Mouse (Mus musculus): Measurements from ENCODE around the gene Ipo13. TPM values are rescaled to one million over a fixed set of nuclear protein-coding genes. Genes with fewer than 3 reads are reported as not detected.

Gene Ipo13
- polyA plus RNA-seq, 1 experiment from 2014 or later, result 62.0 TPM

DNA sequence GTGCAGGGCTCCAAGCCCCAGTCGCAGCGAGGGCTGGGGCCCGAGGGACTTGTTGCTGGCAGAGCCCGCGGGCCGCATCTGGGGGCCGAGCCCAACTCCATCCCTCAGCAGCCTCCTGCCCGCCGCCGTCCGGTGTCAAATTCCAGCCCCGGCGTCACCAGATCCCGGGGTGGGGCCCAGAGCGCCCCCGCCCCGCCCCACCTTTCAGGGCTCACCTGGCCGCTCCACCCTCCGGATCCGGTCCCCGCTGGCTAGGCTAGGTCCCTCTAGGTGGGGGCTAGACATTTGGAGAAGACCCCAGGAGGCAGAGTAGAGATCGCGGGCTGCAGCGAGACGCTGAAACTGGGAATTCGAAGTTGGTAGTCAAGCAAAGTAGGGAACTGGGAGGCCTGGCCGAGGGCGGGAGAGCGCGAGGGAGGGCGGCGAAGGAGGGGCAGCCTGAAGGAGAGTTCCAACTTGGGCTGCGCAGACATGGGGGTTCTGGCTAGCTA, 14.6 kb upstream of the Ipo13 start, which contains the start of gene Artn:
Artn (minus strand) TSS at position 373 of the 491 bp plus-strand sequence.
- Histone ChIP-seq H3K4me3 (ENCODE audit: low read depth, low read length) (peak within 1 kb of the TSS; percentile 31), H3K27me3 (ENCODE audit: control insufficient read depth, insufficient read depth, low read length) (peaks cover 48% of the 10 kb centered on the region), H3K9ac (ENCODE audit: low read length) (peak within 1 kb of the TSS; percentile 36), H3K36me3 (ENCODE audit: control insufficient read depth, insufficient read depth, low read length) (no peaks in the 10 kb centered on the region), H3K9me3 (ENCODE audit: control insufficient read depth, low read length) (no peaks in the 10 kb centered on the region), H3K27ac (ENCODE audit: low read depth, low read length) (no peak within 1 kb of the TSS), H3K4me2 (ENCODE audit: low read depth, low read length, severe bottlenecking) (peak within 1 kb of the TSS; percentile 71), H3K4me1 (replicated peaks; ENCODE audit: control insufficient read depth, insufficient read depth, low read length) (peaks cover 9% of the 10 kb centered on the region; the same call in 1 of the 2 replicates)
- DNase-seq (ENCODE audit: low spot score) (peak; percentile 72), ATAC-seq (replicated peaks; ENCODE audit: low FRiP score) (peak; percentile 29; the same call in 1 of the 2 replicates)
- WGBS, result 0% methylated on average over 33 of the region's 33 CpGs

- DNase-seq (ENCODE audit: low spot score) (peak; percentile 71), ATAC-seq (replicated peaks; ENCODE audit: low FRiP score) (peak; percentile 42; the same call in 1 of the 2 replicates)
- peak overlapping the region; percentile 36; the same call in 1 of the 2 replicates for H3K9ac ChIP-seq (ENCODE audit: low read length)
- H3K4me2 ChIP-seq (ENCODE audit: low read depth, low read length, severe bottlenecking), result peak overlapping the region; percentile 71
- no peaks in the 10 kb centered on the region for H3K9me3 ChIP-seq (ENCODE audit: control insufficient read depth, low read length)
- no peaks in the 10 kb centered on the region for H3K36me3 ChIP-seq (ENCODE audit: control insufficient read depth, insufficient read depth, low read length)
- no peak overlapping the region for H3K27ac ChIP-seq (ENCODE audit: low read depth, low read length)
- H3K4me3 ChIP-seq (ENCODE audit: low read depth, low read length), result peak overlapping the region; percentile 31
- under 1% methylated on average over 13 of the region's 13 CpGs for WGBS
- H3K27me3 ChIP-seq (ENCODE audit: control insufficient read depth, insufficient read depth, low read length), result peaks cover 48% of the 10 kb centered on the region
- peaks cover 9% of the 10 kb centered on the region; the same call in 1 of the 2 replicates for H3K4me1 ChIP-seq (replicated peaks; ENCODE audit: control insufficient read depth, insufficient read depth, low read length)
These were observed 14.0 kb upstream of the Ipo13 start for GRCm38 (mm10) chr4:117928699-117929241.

DNA sequence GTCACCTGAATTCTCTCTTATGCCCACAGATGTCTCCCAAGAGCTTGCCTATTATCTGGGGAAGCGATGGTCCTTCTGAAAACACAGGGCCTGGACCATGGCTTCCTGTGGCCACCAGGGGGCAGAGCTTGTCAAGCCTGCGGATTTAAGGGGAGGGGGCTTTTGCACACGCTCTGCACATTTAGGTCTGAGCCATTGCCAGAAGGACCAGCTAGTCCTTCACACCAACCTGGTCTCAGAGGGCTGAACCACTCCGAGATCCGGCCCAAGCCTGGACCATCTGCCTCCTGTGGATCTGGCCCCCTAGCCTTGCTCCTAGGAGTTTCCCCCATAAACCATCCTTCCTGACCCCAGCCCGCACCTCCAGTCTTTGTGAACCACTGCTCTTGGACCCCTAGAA, 13.4 kb upstream of the Ipo13 start:
- Histone ChIP-seq H3K9ac (ENCODE audit: low read length) (no peak overlapping the region), H3K4me2 (ENCODE audit: low read depth, low read length, severe bottlenecking) (no peak overlapping the region), H3K27ac (ENCODE audit: low read depth, low read length) (no peak overlapping the region), H3K4me1 (replicated peaks; ENCODE audit: control insufficient read depth, insufficient read depth, low read length) (peaks cover 9% of the 10 kb centered on the region; the same call in 1 of the 2 replicates), H3K9me3 (ENCODE audit: control insufficient read depth, low read length) (no peaks in the 10 kb centered on the region), H3K4me3 (ENCODE audit: low read depth, low read length) (no peak overlapping the region), H3K36me3 (ENCODE audit: control insufficient read depth, insufficient read depth, low read length) (no peaks in the 10 kb centered on the region), H3K27me3 (ENCODE audit: control insufficient read depth, insufficient read depth, low read length) (peaks cover 48% of the 10 kb centered on the region)
- WGBS, result 10% methylated on average over 6 of the region's 6 CpGs
- DNase-seq (ENCODE audit: low spot score) (peak; percentile 85), ATAC-seq (replicated peaks; ENCODE audit: low FRiP score) (peak; percentile 35; the same call in 1 of the 2 replicates)

- Histone ChIP-seq H3K9ac (ENCODE audit: low read length) (peak overlapping the region; percentile 51), H3K4me2 (ENCODE audit: low read depth, low read length, severe bottlenecking) (peak overlapping the region; percentile 65), H3K27me3 (ENCODE audit: control insufficient read depth, insufficient read depth, low read length) (peaks cover 48% of the 10 kb centered on the region), H3K27ac (ENCODE audit: low read depth, low read length) (no peak overlapping the region), H3K4me3 (ENCODE audit: low read depth, low read length) (peak overlapping the region; percentile 41), H3K4me1 (replicated peaks; ENCODE audit: control insufficient read depth, insufficient read depth, low read length) (peaks cover 9% of the 10 kb centered on the region; the same call in 1 of the 2 replicates), H3K9me3 (ENCODE audit: control insufficient read depth, low read length) (no peaks in the 10 kb centered on the region), H3K36me3 (ENCODE audit: control insufficient read depth, insufficient read depth, low read length) (no peaks in the 10 kb centered on the region)
- ATAC-seq (replicated peaks; ENCODE audit: low FRiP score) (peak; percentile 69), DNase-seq (ENCODE audit: low spot score) (peak; percentile 73)
- 1% methylated on average over 61 of the region's 71 CpGs for WGBS
These were observed 12.0 kb upstream of the Ipo13 start for GRCm38 (mm10) chr4:117926545-117927482.

- H3K27ac ChIP-seq (ENCODE audit: low read depth, low read length), result no peak overlapping the region
- 71% methylated on average over 6 of the region's 6 CpGs for WGBS
- H3K9ac ChIP-seq (ENCODE audit: low read length), result no peak overlapping the region
- no peaks in the 10 kb centered on the region for H3K9me3 ChIP-seq (ENCODE audit: control insufficient read depth, low read length)
- H3K4me3 ChIP-seq (ENCODE audit: low read depth, low read length), result no peak overlapping the region
- no peaks in the 10 kb centered on the region for H3K36me3 ChIP-seq (ENCODE audit: control insufficient read depth, insufficient read depth, low read length)
- H3K4me1 ChIP-seq (replicated peaks; ENCODE audit: control insufficient read depth, insufficient read depth, low read length), result peaks cover 9% of the 10 kb centered on the region; the same call in 1 of the 2 replicates
- no peak for ATAC-seq (replicated peaks; ENCODE audit: low FRiP score)
- DNase-seq (ENCODE audit: low spot score), result no peak
- peaks cover 42% of the 10 kb centered on the region for H3K27me3 ChIP-seq (ENCODE audit: control insufficient read depth, insufficient read depth, low read length)
- H3K4me2 ChIP-seq (ENCODE audit: low read depth, low read length, severe bottlenecking), result no peak overlapping the region
These were observed 10.1 kb upstream of the Ipo13 start for GRCm38 (mm10) chr4:117924916-117925315.

DNA sequence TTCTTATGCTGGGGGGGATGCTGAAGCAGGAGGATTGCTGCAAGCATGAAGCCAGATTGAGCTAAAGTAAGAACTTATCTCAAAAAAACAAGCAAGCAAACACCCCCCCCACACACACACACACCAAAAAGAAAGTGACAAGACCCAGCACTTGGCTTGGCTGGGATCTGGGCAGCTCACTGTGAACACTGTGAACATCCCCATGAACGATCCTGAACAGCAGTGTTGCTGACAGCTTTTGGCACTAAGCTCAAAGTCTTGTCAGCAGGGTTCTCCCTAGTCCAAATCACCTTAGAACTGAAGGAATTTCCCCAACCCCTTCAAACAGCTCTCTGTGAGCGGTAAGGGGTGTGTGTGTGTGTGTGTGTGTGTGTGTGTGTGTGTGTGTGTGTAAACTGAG, 8.7 kb upstream of the Ipo13 start:
- Histone ChIP-seq H3K9me3 (ENCODE audit: control insufficient read depth, low read length) (no peaks in the 10 kb centered on the region), H3K27ac (ENCODE audit: low read depth, low read length) (no peak overlapping the region), H3K4me2 (ENCODE audit: low read depth, low read length, severe bottlenecking) (no peak overlapping the region), H3K9ac (ENCODE audit: low read length) (no peak overlapping the region), H3K36me3 (ENCODE audit: control insufficient read depth, insufficient read depth, low read length) (no peaks in the 10 kb centered on the region), H3K4me3 (ENCODE audit: low read depth, low read length) (no peak overlapping the region), H3K27me3 (ENCODE audit: control insufficient read depth, insufficient read depth, low read length) (peaks cover 31% of the 10 kb centered on the region), H3K4me1 (replicated peaks; ENCODE audit: control insufficient read depth, insufficient read depth, low read length) (peaks cover 9% of the 10 kb centered on the region; the same call in 1 of the 2 replicates)
- no peak for ATAC-seq (replicated peaks; ENCODE audit: low FRiP score)
- no peak for DNase-seq (ENCODE audit: low spot score)
- WGBS, result 61% methylated on average over 2 of the region's 2 CpGs

DNA sequence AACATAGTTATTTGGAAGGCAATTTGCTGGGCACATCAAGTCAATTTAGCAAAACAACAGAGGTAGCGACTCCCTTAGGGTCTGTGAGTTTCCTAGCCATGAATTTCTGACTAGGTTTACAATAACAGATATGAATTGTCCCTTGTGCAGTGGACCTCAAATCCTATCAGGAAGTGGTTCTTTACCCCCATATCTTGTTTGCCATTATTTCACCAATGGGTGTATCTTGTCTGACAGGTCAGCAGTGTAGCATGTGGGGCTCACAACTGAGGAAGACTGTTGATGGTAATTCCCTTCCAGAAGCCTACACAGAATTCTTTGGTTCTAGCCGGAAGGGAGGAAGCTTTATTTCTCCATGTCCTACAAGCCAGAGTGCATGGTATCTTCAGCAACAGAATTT, 6.6 kb upstream of the Ipo13 start:
- no peak overlapping the region for H3K27ac ChIP-seq (ENCODE audit: low read depth, low read length)
- no peak for DNase-seq (ENCODE audit: low spot score)
- no peak overlapping the region for H3K4me3 ChIP-seq (ENCODE audit: low read depth, low read length)
- no peaks in the 10 kb centered on the region for H3K36me3 ChIP-seq (ENCODE audit: control insufficient read depth, insufficient read depth, low read length)
- H3K4me1 ChIP-seq (replicated peaks; ENCODE audit: control insufficient read depth, insufficient read depth, low read length), result peaks cover 2% of the 10 kb centered on the region; the same call in 1 of the 2 replicates
- no peak overlapping the region for H3K4me2 ChIP-seq (ENCODE audit: low read depth, low read length, severe bottlenecking)
- no peak overlapping the region for H3K9ac ChIP-seq (ENCODE audit: low read length)
- no peak for ATAC-seq (replicated peaks; ENCODE audit: low FRiP score)
- H3K9me3 ChIP-seq (ENCODE audit: control insufficient read depth, low read length), result no peaks in the 10 kb centered on the region
- 83% methylated on average over 2 of the region's 2 CpGs for whole genome bisulfite sequencing
- H3K27me3 ChIP-seq (ENCODE audit: control insufficient read depth, insufficient read depth, low read length), result peaks cover 11% of the 10 kb centered on the region

DNA sequence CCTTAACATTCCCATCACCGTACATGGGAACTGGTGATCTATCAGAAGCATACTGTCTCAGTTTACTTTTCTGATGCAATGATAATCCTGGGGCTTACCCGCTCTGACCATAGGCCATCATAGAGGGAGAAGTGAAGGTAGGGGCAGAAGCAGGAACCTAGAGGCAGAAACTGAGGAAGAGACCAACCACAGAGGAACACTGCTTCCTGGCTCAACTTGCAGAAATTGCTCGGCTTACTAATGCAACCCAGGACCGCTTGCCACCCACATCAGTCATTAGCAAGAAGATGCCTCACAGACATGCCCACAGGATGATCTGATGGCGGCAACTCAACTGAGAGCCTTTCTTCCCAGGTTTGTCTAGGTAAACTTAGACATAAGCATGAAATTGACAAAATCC, 4.0 kb upstream of the Ipo13 start:
- H3K9ac ChIP-seq (ENCODE audit: low read length), result no peak overlapping the region
- H3K9me3 ChIP-seq (ENCODE audit: control insufficient read depth, low read length), result no peaks in the 10 kb centered on the region
- WGBS, result 91% methylated on average over 5 of the region's 5 CpGs
- H3K4me3 ChIP-seq (ENCODE audit: low read depth, low read length), result no peak overlapping the region
- ATAC-seq (replicated peaks; ENCODE audit: low FRiP score) (no peak), DNase-seq (ENCODE audit: low spot score) (no peak)
- no peak overlapping the region for H3K4me2 ChIP-seq (ENCODE audit: low read depth, low read length, severe bottlenecking)
- no peak overlapping the region for H3K27ac ChIP-seq (ENCODE audit: low read depth, low read length)
- H3K36me3 ChIP-seq (ENCODE audit: control insufficient read depth, insufficient read depth, low read length), result no peaks in the 10 kb centered on the region
- H3K4me1 ChIP-seq (replicated peaks; ENCODE audit: control insufficient read depth, insufficient read depth, low read length), result peaks cover 4% of the 10 kb centered on the region; the same call in 1 of the 2 replicates
- no peaks in the 10 kb centered on the region for H3K27me3 ChIP-seq (ENCODE audit: control insufficient read depth, insufficient read depth, low read length)

All from forebrain, embryonic 11.5 days (tissue).